Mouse (Mus musculus) neural tube, embryonic 15.5 days (tissue): Measurements from ENCODE around the gene Fhit. TPM values are rescaled to one million over a fixed set of nuclear protein-coding genes. Genes with fewer than 3 reads are reported as not detected.

Experiments used
- ATAC-seq: fragments of 200-750 bp; cut with Nextera tagmentation; 2 replicates; pipeline ENCODE4 v1.8.0; 2017; ENCODE audit warnings: mild to moderate bottlenecking, moderate TSS enrichment, moderate library complexity; ENCODE audit not compliant: low FRiP score
- H3K27ac ChIP-seq: fragments of 300-500 bp; sonication (generic); replicated peaks from 2 replicates; pipeline ENCODE4 v1.5.1; 2015; ENCODE audit warnings: mild to moderate bottlenecking, inconsistent platforms
- H3K27me3 ChIP-seq: fragments of 300-500 bp; sonication (generic); replicated peaks from 2 replicates; pipeline ENCODE4 v1.6.1; 2015; ENCODE audit warnings: inconsistent platforms
- H3K36me3 ChIP-seq: fragments of 300-500 bp; sonication (generic); 2 replicates; pipeline ENCODE4 v1.6.1; 2015; ENCODE audit warnings: inconsistent platforms
- H3K4me1 ChIP-seq: fragments of 300-500 bp; sonication (generic); 2 replicates; pipeline ENCODE4 v1.6.1; 2015; ENCODE audit warnings: inconsistent platforms
- H3K4me2 ChIP-seq: fragments of 300-500 bp; sonication (generic); 2 replicates; pipeline ENCODE4 v1.6.1; 2015; ENCODE audit warnings: inconsistent platforms, mild to moderate bottlenecking, moderate library complexity
- H3K4me3 ChIP-seq: fragments of 300-500 bp; sonication (generic); replicated peaks from 2 replicates; pipeline ENCODE4 v1.5.1; 2015; ENCODE audit warnings: mild to moderate bottlenecking, inconsistent platforms
- H3K9ac ChIP-seq: fragments of 300-500 bp; sonication (generic); replicated peaks from 2 replicates; pipeline ENCODE4 v1.6.1; 2015; ENCODE audit warnings: mild to moderate bottlenecking, inconsistent platforms
- H3K9me3 ChIP-seq: fragments of 300-500 bp; sonication (generic); replicated peaks from 2 replicates; pipeline ENCODE4 v1.6.1; 2016; ENCODE audit warnings: inconsistent platforms
- WGBS: fragments of 180-500 bp; shearing (Covaris S2); methylation state at CpG from one replicate; pipeline ENCODE4 v1.1.7; 2015; ENCODE audit warnings: mixed read lengths; 5-methylcytosine and 5-hydroxymethylcytosine counted together
- polyA plus RNA-seq: library from polyadenylated mRNA; unstranded; fragments of >200 nt; fragmentation: Nextera tagmentation; extraction: Ambion mirVana; gene quantifications from 2 replicates; pipeline ENCODE4 v1.2.1, GENCODE M21; 2015

Fhit gene
- polyA plus RNA-seq, 1 experiment from 2014 or later, result 7.5 TPM

DNA sequence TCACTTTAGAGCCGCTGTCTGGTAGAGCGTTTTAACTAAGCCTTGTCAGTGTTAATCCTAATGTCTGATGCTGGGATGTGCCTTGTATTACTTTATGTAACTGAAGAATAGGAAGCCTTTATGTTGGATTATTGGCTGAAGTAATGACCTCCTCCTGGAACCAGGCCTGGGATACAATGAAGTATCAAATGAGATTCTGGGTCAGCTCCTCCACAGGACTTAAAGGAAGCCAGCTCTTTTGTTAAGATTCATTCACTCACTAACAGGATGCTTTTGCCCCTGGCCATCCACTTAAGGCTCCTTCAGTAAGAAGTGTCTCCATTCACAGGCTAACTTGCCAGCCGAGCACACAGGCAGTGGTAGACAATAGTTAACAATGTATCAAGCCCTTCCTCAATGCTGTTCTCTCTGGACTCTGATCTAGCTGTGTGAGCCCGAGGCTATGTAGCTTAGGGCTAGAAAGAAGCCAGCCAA is 1466.6 kb downstream of the Fhit start:
- WGBS, result 30% methylated on average over 4 of the region's 4 CpGs
- no peak for ATAC-seq
- H3K36me3 ChIP-seq, result no peaks in the 10 kb centered on the region

DNA sequence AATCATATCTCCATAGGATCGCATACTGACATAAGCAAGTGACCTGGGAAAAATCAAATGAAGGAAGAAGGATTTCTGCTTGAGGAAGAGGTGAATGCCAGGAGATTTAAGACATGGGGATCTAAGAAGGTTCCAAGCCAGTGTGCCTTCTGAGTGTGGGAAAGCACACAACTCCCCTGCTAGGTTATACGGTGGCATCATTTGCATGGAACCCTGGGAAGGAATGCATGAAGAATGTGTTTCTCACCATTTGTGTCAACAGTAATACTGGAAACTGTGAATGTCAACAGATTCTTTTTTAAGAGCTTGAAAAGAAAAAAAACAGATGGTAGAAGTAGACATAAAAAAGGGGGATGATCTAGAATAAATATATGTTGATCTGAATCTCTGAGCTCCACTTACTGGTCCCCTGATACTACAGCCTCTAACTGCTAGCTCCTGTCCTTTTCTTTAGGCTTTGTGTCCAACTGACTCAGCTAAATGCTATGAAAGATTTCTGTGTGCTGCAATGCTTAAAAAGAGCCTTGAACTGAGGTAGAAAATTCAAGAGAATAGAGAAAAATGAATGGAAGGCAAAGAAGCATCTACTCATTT is 1473.1 kb downstream of the Fhit start:
- WGBS, result 83% methylated on average over 2 of the region's 2 CpGs
- no peaks in the 10 kb centered on the region for H3K4me1 ChIP-seq
- no peaks in the 10 kb centered on the region for H3K27me3 ChIP-seq
- ATAC-seq, result no peak
- H3K9ac ChIP-seq, result no peak overlapping the region
- no peak overlapping the region for H3K4me3 ChIP-seq
- H3K9me3 ChIP-seq, result no peaks in the 10 kb centered on the region
- H3K27ac ChIP-seq, result no peak overlapping the region
- H3K4me2 ChIP-seq, result no peak overlapping the region
- H3K36me3 ChIP-seq, result no peaks in the 10 kb centered on the region

More for the DNA sequence above, 1466.6 kb downstream of the Fhit start:
- Histone ChIP-seq H3K9ac (no peak overlapping the region), H3K4me1 (no peaks in the 10 kb centered on the region), H3K9me3 (no peaks in the 10 kb centered on the region), H3K4me3 (no peak overlapping the region), H3K27me3 (no peaks in the 10 kb centered on the region), H3K27ac (no peak overlapping the region), H3K4me2 (no peak overlapping the region)

DNA sequence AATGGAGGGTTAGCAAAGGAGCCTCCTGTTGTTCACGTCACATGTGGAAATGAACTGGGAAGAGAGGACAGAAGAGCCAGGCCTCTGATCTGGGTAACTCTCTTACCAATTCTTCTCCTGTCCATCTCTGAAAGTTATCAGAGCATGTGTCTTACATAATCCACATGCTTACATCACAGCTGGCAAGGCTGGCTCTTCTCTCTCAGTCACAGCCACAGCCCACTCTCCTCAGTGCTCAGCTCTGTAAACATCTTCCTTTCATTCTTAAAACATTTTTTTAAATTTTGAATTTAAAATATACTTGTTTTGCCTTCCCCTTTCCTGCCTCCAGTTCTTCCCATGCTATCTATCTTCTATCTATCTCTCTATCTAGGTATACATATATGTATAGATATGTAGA is 1477.5 kb downstream of the Fhit start:
- H3K9me3 ChIP-seq, result no peaks in the 10 kb centered on the region
- no peak overlapping the region for H3K4me2 ChIP-seq
- H3K27me3 ChIP-seq, result no peaks in the 10 kb centered on the region
- no peak overlapping the region for H3K27ac ChIP-seq
- H3K4me3 ChIP-seq, result no peak overlapping the region
- H3K36me3 ChIP-seq, result no peaks in the 10 kb centered on the region
- H3K9ac ChIP-seq, result no peak overlapping the region
- no peaks in the 10 kb centered on the region for H3K4me1 ChIP-seq
- no peak for ATAC-seq
- 40% methylated on average over 1 of the region's 1 CpGs for WGBS

DNA sequence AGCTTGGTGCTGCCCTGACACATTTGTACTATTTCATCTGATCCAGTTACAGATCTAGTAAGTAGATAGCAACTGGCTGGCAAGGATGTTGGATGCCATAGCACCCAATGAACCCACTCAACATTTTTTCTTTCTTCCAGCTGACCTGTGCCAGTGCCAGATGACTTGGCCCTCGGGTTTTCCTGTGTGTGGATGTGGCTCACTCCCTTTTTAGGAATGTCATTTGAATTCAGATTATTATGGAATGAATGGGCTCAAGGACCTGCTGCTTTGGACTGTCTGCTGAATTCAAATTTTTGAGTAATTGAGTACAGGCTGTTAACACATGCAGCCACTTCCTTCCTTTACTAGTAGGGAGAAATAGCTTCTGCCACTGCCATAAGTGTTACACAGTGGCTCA is 1489.1 kb downstream of the Fhit start:
- H3K9me3 ChIP-seq, result no peaks in the 10 kb centered on the region
- H3K36me3 ChIP-seq, result no peaks in the 10 kb centered on the region
- no peaks in the 10 kb centered on the region for H3K27me3 ChIP-seq
- 70% methylated on average over 1 of the region's 1 CpGs for WGBS
- H3K4me2 ChIP-seq, result no peak overlapping the region
- H3K27ac ChIP-seq, result no peak overlapping the region
- no peaks in the 10 kb centered on the region for H3K4me1 ChIP-seq
- no peak for ATAC-seq
- no peak overlapping the region for H3K4me3 ChIP-seq
- H3K9ac ChIP-seq, result no peak overlapping the region

DNA sequence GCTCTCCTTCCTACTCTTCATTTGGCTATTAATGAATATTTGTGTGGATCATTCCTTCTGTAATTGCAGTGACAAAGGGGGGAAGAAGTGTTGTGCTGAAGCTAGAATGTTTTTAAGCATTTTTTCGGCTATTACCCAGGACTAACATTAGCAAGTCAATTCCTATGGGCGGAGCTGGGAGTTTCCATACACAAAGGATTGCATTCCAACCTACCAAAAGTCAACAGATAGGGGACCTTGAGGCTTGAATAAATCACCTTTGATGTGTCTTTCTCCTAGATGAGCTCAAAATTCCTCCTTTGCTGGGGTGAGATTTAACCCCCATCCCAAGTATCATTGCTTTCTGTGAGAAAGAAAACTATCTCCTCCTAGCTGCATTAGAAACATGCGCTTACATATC is 1490.1 kb downstream of the Fhit start:
- Histone ChIP-seq H3K27ac (no peak overlapping the region), H3K4me2 (no peak overlapping the region), H3K4me1 (no peaks in the 10 kb centered on the region), H3K36me3 (no peaks in the 10 kb centered on the region), H3K9me3 (no peaks in the 10 kb centered on the region), H3K9ac (no peak overlapping the region), H3K4me3 (no peak overlapping the region), H3K27me3 (no peaks in the 10 kb centered on the region)
- 57% methylated on average over 3 of the region's 3 CpGs for WGBS
- no peak for ATAC-seq

DNA sequence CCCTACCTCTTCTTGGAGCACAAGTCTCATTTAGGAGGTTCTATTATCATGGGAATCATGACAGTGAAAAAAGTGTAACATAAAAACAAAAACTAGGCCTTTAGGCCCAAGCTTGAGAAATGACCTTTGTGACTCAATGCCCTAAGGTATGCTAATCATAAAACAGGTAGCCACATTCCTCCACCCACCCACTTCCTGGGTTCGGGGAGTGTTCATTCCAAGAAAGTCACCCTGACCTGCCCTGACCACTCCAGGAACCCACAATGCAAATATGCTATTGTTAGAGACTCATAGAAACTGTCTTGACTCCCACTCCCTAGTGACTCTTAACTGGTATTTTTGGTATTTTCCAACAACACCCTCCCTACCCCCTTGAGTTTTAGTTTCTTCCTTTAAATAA is 1492.1 kb downstream of the Fhit start:
- no peaks in the 10 kb centered on the region for H3K36me3 ChIP-seq
- ATAC-seq, result no peak
- no peaks in the 10 kb centered on the region for H3K27me3 ChIP-seq
- H3K4me2 ChIP-seq, result no peak overlapping the region
- H3K4me1 ChIP-seq, result no peaks in the 10 kb centered on the region
- H3K27ac ChIP-seq, result no peak overlapping the region
- H3K9ac ChIP-seq, result no peak overlapping the region
- 95% methylated on average over 1 of the region's 1 CpGs for WGBS
- H3K9me3 ChIP-seq, result no peaks in the 10 kb centered on the region
- H3K4me3 ChIP-seq, result no peak overlapping the region

DNA sequence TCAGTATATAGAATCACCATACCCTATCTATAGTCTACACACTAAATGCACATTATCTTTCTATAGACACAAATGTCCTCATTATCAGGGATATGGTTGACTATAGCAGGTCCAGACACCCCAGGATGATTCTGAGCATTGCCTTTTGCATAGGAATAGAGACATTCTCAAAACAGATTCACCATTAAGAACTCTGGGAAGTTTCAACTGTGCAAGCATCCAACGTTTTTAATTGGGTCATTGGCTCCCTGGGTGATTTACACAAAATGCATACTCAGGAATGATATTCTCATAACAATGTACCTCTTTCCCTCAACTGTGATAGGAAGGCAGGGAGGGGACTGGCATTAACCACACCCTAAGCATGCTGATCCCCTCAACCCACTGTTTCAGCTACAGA is 1503.4 kb downstream of the Fhit start:
- no peak overlapping the region for H3K27ac ChIP-seq
- no peaks in the 10 kb centered on the region for H3K36me3 ChIP-seq
- no peak overlapping the region for H3K4me2 ChIP-seq
- no peak for ATAC-seq
- WGBS, result 51% methylated on average over 1 of the region's 1 CpGs
- H3K27me3 ChIP-seq, result no peaks in the 10 kb centered on the region
- no peaks in the 10 kb centered on the region for H3K9me3 ChIP-seq
- H3K4me1 ChIP-seq, result no peaks in the 10 kb centered on the region
- H3K9ac ChIP-seq, result no peak overlapping the region
- no peak overlapping the region for H3K4me3 ChIP-seq

DNA sequence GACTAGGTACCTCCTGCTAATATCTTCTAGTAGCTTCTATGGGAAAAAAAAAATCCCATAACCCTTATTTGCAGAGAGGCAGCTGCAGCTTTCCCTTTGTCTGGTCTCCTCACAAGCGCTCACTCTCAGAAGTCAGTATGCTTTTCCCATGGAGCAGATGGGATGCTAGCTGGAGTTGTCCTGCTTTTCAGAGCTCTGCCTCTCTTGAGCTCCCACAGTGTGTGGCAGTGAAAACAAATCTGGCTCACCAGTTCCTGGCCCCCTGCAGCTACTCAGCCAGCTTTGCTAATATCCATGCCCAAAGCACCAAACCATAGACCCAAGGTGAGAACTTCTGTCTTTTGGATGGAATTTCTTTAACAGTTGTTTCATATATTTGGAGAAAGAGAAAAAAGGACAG is 1510.4 kb downstream of the Fhit start:
- Histone ChIP-seq H3K27me3 (no peaks in the 10 kb centered on the region), H3K36me3 (no peaks in the 10 kb centered on the region), H3K4me1 (no peaks in the 10 kb centered on the region), H3K9me3 (no peaks in the 10 kb centered on the region), H3K4me3 (no peak overlapping the region), H3K9ac (no peak overlapping the region), H3K4me2 (no peak overlapping the region), H3K27ac (no peak overlapping the region)
- no peak for ATAC-seq
- 91% methylated on average over 1 of the region's 1 CpGs for WGBS

DNA sequence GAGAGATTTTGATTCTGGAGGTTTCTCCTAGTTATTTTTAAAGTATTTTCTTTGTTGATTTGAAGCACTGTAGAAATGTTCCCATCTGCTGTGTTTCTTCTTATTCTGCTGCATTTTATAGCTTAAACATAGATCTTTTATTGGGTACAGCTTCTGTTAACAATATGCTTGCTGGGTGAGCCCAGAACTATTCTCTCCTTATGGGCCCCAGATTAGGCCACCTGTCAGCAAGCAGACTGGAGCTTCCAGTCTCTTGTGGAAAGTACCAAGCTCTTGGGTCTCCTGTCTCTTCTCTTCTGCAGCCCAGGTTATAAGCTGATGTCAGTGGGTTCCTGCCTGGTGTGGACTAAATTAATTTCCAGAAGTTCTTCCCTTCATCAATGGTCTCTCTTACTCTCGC is 1513.4 kb downstream of the Fhit start:
- Histone ChIP-seq H3K36me3 (no peaks in the 10 kb centered on the region), H3K9me3 (no peaks in the 10 kb centered on the region), H3K9ac (no peak overlapping the region), H3K4me2 (no peak overlapping the region), H3K4me1 (peaks cover 16% of the 10 kb centered on the region), H3K4me3 (no peak overlapping the region), H3K27me3 (no peaks in the 10 kb centered on the region), H3K27ac (no peak overlapping the region)
- ATAC-seq, result no peak
- WGBS, result 95% methylated on average over 1 of the region's 1 CpGs

DNA sequence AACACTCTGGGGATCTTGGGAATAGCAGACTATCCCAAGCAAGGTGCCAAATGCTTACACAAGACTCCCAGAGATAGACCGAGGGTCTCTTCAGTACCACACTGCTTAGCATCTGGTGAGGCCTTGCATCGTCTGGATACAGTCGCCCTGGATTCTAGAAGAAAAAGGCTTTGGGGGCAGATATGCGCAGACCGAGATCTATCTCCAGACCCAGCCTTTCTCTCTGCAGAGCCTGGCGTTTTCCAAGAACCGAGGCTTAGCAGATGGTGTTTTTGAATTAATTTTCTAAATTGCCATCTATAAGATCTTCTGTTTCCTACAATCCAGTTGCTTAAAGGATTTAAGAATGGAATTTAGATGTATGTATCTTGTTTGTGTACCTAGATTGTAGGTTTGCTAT is 1515.6 kb downstream of the Fhit start:
- no peak for ATAC-seq
- Histone ChIP-seq H3K36me3 (no peaks in the 10 kb centered on the region), H3K4me2 (no peak overlapping the region), H3K4me3 (no peak overlapping the region), H3K27me3 (no peaks in the 10 kb centered on the region), H3K9me3 (no peaks in the 10 kb centered on the region), H3K4me1 (peaks cover 16% of the 10 kb centered on the region), H3K9ac (no peak overlapping the region), H3K27ac (no peak overlapping the region)
- 86% methylated on average over 7 of the region's 7 CpGs for WGBS

DNA sequence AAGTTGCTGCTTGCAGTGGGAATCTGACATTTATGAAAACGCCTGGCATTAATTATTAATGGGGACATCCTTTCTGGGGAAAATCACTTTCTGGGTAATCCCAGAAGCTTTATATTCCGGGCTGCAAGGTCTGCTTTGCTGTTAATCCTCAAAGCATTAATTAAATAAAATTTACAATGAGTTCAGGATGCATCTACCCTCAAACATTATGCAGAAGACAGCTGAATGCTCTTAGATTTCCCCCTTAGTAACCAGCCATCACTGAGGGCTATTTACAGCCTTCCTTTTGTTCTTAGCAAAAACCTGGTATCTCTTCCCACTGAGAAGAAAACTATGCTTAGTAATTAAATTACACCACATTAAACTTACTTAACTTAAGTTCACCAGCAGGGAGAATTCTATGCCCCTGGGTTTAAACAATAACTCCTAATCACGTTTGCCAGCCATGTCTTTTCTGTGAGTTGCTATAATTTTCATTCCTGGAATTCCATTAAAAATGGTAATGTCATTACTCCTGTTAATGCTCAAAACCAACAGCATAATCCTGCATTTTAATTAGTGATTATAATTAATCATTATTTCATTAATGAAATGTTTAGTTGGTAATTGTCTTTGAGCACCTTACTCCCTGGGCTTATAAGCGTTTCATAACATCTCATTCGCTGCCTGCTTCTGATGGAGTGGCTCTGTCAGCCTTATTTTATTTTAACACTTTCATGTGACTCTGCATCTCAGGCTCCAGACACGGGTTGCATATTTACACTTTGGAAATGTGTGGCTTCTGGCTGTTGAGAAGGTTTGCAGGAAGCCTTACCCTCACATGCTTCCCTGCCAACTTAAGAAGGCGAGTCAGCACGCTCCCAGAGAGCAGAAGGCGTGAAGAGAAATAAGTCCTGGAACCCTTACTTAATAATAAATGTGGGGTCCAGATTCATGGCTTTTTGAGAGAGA is 1517.3 kb downstream of the Fhit start:
- WGBS, result 25% methylated on average over 9 of the region's 9 CpGs
- ATAC-seq, result 0 out of 2 replicates have a peak, but pooled peaks have one; percentile 46

DNA sequence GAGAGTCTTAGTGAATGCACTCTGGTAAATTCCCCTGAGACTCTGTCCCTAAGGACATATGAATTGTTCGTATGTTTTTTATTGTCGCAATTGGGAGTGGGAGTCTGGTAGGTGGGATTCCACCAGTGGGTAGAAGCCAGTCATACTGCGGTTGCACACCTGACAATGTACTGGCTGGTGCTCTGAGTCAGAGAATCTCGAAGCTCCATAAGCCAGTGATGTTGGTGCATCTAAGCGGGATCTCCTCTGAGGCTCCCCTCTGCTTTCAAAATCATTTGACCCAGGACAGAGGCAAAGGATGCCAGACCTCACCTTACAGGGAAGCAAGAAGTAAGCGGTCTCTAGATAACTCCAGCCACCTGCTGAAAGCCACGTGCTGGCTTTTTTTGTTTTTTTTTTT is 1518.1 kb downstream of the Fhit start:
- Histone ChIP-seq H3K4me2 (no peak overlapping the region), H3K4me3 (no peak overlapping the region), H3K9ac (no peak overlapping the region), H3K27me3 (no peaks in the 10 kb centered on the region), H3K36me3 (no peaks in the 10 kb centered on the region), H3K27ac (no peak overlapping the region), H3K4me1 (peaks cover 16% of the 10 kb centered on the region), H3K9me3 (no peaks in the 10 kb centered on the region)
- WGBS, result 44% methylated on average over 7 of the region's 7 CpGs
- ATAC-seq, result no peak

More for the DNA sequence above, 1517.3 kb downstream of the Fhit start:
- peaks cover 16% of the 10 kb centered on the region for H3K4me1 ChIP-seq
- H3K27ac ChIP-seq, result no peak overlapping the region
- no peak overlapping the region for H3K9ac ChIP-seq
- H3K36me3 ChIP-seq, result no peaks in the 10 kb centered on the region
- no peak overlapping the region for H3K4me2 ChIP-seq
- no peaks in the 10 kb centered on the region for H3K9me3 ChIP-seq
- no peak overlapping the region for H3K4me3 ChIP-seq
- no peaks in the 10 kb centered on the region for H3K27me3 ChIP-seq
